Comparison of ENCODE assay signal across 8 mouse cellular contexts in the genomic region with DNA sequence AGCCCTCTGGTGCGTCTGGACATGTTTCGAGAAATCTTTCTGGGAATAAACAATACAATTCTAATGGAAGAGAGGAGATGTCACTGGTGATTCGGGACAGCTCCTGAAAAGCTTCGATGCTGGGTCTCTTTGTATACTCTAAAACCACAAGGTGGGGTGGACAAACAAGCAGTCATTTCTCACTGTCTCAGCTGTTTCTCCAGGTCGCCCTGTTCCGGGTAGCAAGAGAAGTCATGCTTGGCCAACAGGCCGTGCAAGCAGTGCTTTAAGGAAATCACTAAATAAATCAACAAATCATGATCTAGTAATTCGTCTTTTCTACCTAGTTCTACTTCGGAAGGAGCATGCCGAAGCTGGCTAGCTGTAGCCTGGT. TPM values are rescaled to one million over a fixed set of nuclear protein-coding genes. Genes with fewer than 3 reads are reported as not detected.
DNase-seq lines count a peak whose midpoint lies in the region; ATAC-seq and TF ChIP-seq lines count a peak whose summit lies in the region.

No protein-coding gene starts in this region.

- H3K4me2 ChIP-seq in heart, embryonic 11.5 days, result peak overlapping the region; percentile 87
- peak overlapping the region; percentile 82 for H3K4me2 ChIP-seq in CH12.LX (ENCODE audit: insufficient read depth, low read depth, poor library complexity, severe bottlenecking)
- peak overlapping the region; percentile 92 for H3K4me2 ChIP-seq in forebrain, embryonic 15.5 days (replicated peaks)
- peak overlapping the region; percentile 84 for H3K4me2 ChIP-seq in liver, postnatal 0 days (ENCODE audit: low read depth, low read length)

- H3K27me3 ChIP-seq in heart, embryonic 11.5 days (ENCODE audit: control insufficient read depth, insufficient read depth, low read length), result no peaks in the 10 kb centered on the region
- no peaks in the 10 kb centered on the region for H3K27me3 ChIP-seq in CH12.LX (replicated peaks)
- no peaks in the 10 kb centered on the region for H3K27me3 ChIP-seq in forebrain, embryonic 15.5 days
- no peaks in the 10 kb centered on the region for H3K27me3 ChIP-seq in liver, postnatal 0 days (ENCODE audit: insufficient read depth, low read length)

- TF ChIP-seq POLR2A in CH12.LX (IDR thresholded peaks at IDR 0.05; ENCODE audit: low read depth, low read length), result no peak

- TF ChIP-seq RAD21 in CH12.LX (IDR thresholded peaks at IDR 0.05; ENCODE audit: low read depth, low read length), result no peak

- peak overlapping the region; percentile 90 for H3K27ac ChIP-seq in heart, embryonic 11.5 days (ENCODE audit: low read depth, low read length)
- H3K27ac ChIP-seq in CH12.LX (ENCODE audit: insufficient read depth, low read depth), result peak overlapping the region; percentile 59
- peak overlapping the region; percentile 56 for H3K27ac ChIP-seq in forebrain, embryonic 15.5 days (replicated peaks)
- peak overlapping the region; percentile 91 for H3K27ac ChIP-seq in liver, postnatal 0 days (ENCODE audit: low read depth)

- no peak for ATAC-seq in heart, embryonic 11.5 days (replicated peaks; ENCODE audit: insufficient number of reproducible peaks, low FRiP score, low TSS enrichment)
- no peak for ATAC-seq in forebrain, embryonic 15.5 days (replicated peaks)
- no peak for ATAC-seq in liver, postnatal 0 days

- 36% methylated on average over 10 of the region's 10 CpGs for WGBS in heart, embryonic 11.5 days (ENCODE audit: insufficient replicate concordance)
- WGBS in forebrain, embryonic 15.5 days, result 37% methylated on average over 10 of the region's 10 CpGs
- 27% methylated on average over 10 of the region's 10 CpGs for WGBS in liver, postnatal 0 days (ENCODE audit: insufficient replicate concordance)

- in situ Hi-C loops in CH12.LX (cut with MboI; ENCODE audit: low pct_ligation_motif_present, low pct_unique_long_range_greater_than_20kb, low sequenced_read_pairs), result no loop called here

- no peaks in the 10 kb centered on the region for H3K9me3 ChIP-seq in heart, embryonic 11.5 days (replicated peaks; ENCODE audit: control insufficient read depth, low read length)
- no peaks in the 10 kb centered on the region for H3K9me3 ChIP-seq in CH12.LX (replicated peaks; ENCODE audit: low read length)
- H3K9me3 ChIP-seq in forebrain, embryonic 15.5 days, result no peaks in the 10 kb centered on the region
- no peaks in the 10 kb centered on the region for H3K9me3 ChIP-seq in liver, postnatal 0 days (ENCODE audit: low read length)

- dilution Hi-C loops in CH12.LX (cut with MboI; ENCODE audit: extremely low pct_ligation_motif_present, extremely low pct_unique_long_range_greater_than_20kb, low sequenced_read_pairs), result no loop called here

- peaks cover 16% of the 10 kb centered on the region for H3K79me2 ChIP-seq in CH12.LX (replicated peaks; ENCODE audit: control insufficient read depth, extremely low read depth, insufficient read depth, poor library complexity, severe bottlenecking)

- H3K36me3 ChIP-seq in heart, embryonic 11.5 days (ENCODE audit: control insufficient read depth, insufficient read depth, low read length), result peaks cover 13% of the 10 kb centered on the region
- H3K36me3 ChIP-seq in CH12.LX (replicated peaks in 1 of 2; ENCODE audit: control insufficient read depth in 1 of 2, insufficient read depth in 1 of 2, low read length in 1 of 2), result peaks cover 30 to 33% of the 10 kb centered on the region in 2 experiments
- H3K36me3 ChIP-seq in forebrain, embryonic 15.5 days, result peaks cover 22% of the 10 kb centered on the region
- H3K36me3 ChIP-seq in liver, postnatal 0 days (replicated peaks; ENCODE audit: insufficient read depth, low read length), result peaks cover 27% of the 10 kb centered on the region

- H3K4me1 ChIP-seq in heart, embryonic 11.5 days (ENCODE audit: control insufficient read depth, insufficient read depth, low read length), result peaks cover 5% of the 10 kb centered on the region; the same call in 1 of the 2 replicates
- peaks cover 10 to 44% of the 10 kb centered on the region in 2 experiments for H3K4me1 ChIP-seq in CH12.LX (ENCODE audit: control insufficient read depth in 1 of 2, insufficient read depth in 2 of 2)
- peaks cover 19% of the 10 kb centered on the region for H3K4me1 ChIP-seq in forebrain, embryonic 15.5 days
- H3K4me1 ChIP-seq in liver, postnatal 0 days (ENCODE audit: insufficient read depth), result peaks cover 24% of the 10 kb centered on the region

- no peak for TF ChIP-seq EP300 in CH12.LX (IDR thresholded peaks at IDR 0.05; ENCODE audit: low read length)
- no peak for TF ChIP-seq EP300 in liver, postnatal 0 days (IDR thresholded peaks at IDR 0.05; ENCODE audit: low read depth)

- H3K9ac ChIP-seq in heart, embryonic 11.5 days (ENCODE audit: low read depth, low read length), result peak overlapping the region; percentile 88
- H3K9ac ChIP-seq in CH12.LX (ENCODE audit: insufficient read depth, low read depth), result peak overlapping the region; percentile 70
- peak overlapping the region; percentile 32 for H3K9ac ChIP-seq in forebrain, embryonic 15.5 days (replicated peaks)
- H3K9ac ChIP-seq in liver, postnatal 0 days (replicated peaks), result peak overlapping the region; percentile 41

- TF ChIP-seq CTCF in CH12.LX (conservative IDR thresholded peaks at IDR 0.05 in 1 of 2, IDR thresholded peaks at IDR 0.05 in 1 of 2; ENCODE audit: low read depth in 2 of 2, low read length in 2 of 2), result no peak
- TF ChIP-seq CTCF in liver, postnatal 0 days (IDR thresholded peaks at IDR 0.05; ENCODE audit: low read depth), result no peak

- no peak for DNase-seq in heart, adult 11 months
- DNase-seq in CH12.LX (ENCODE audit: extremely low read depth), result no peak
- DNase-seq in liver, postnatal 0 days, result peak; percentile 38
- no peak for DNase-seq in ovary, adult 18-20 months (ENCODE audit: low spot score)
- DNase-seq in right cerebral cortex, adult 18-20 months, result no peak
- no peak for DNase-seq in c-Kit-positive CD71-positive TER-119-positive erythroid progenitor cells, embryonic 14.5 days (ENCODE audit: low spot score)

- peak overlapping the region; percentile 78 for H3K4me3 ChIP-seq in heart, embryonic 11.5 days (ENCODE audit: low read depth, low read length)
- H3K4me3 ChIP-seq in CH12.LX (replicated peaks in 1 of 3; ENCODE audit: low read depth in 2 of 3, low read length in 2 of 3, poor library complexity in 1 of 3), result peak overlapping the region; percentile 36 to 91 (median 49)
- H3K4me3 ChIP-seq in forebrain, embryonic 15.5 days, result peak overlapping the region; percentile 58
- peak overlapping the region; percentile 70 for H3K4me3 ChIP-seq in liver, postnatal 0 days (ENCODE audit: low read depth, low read length)

TF ChIP-seq in CH12.LX, 34 proteins besides CTCF, POLR2A, EP300 and RAD21 (continues in another document):
- TF ChIP-seq ZKSCAN1 (IDR thresholded peaks at IDR 0.05; ENCODE audit: borderline replicate concordance, low read depth, low read length) (no peak), CHD2 (IDR thresholded peaks at IDR 0.05; ENCODE audit: low read length) (no peak), UBTF (IDR thresholded peaks at IDR 0.05; ENCODE audit: low read depth, low read length) (no peak), HCFC1 (IDR thresholded peaks at IDR 0.05; ENCODE audit: low read depth, low read length) (no peak), MAZ (IDR thresholded peaks at IDR 0.05; ENCODE audit: low read depth, low read length) (0 out of 2 replicates have a peak, but pooled peaks have one; percentile 21), NELFE (IDR thresholded peaks at IDR 0.05; ENCODE audit: low read depth, low read length) (no peak), ELF1 (IDR thresholded peaks at IDR 0.05; ENCODE audit: low read depth, low read length) (peak; percentile 36; the same call in 1 of the 2 replicates), SIN3A (IDR thresholded peaks at IDR 0.05; ENCODE audit: low read length) (no peak; the same call in 1 of the 2 replicates)

RNA-seq across cellular contexts. Expression of a gene that starts 0.4 kb away (rescaled TPM):
- 64.3 and 72.5 TPM in 2 replicates for polyA plus RNA-seq in heart, embryonic 11.5 days (2014; fragmentation: Nextera tagmentation; extraction: Ambion mirVana)
- total RNA-seq in CH12.LX (2012; rRNA removed) (131 and 158 TPM in 2 replicates), CH12.LX (2014; rRNA removed) (119 and 133 TPM in 2 replicates)
- polyA plus RNA-seq in CH12.LX (2012; ENCODE audit: insufficient read length, low read depth), result 73.0 and 82.3 TPM in 2 replicates
- 85.1 and 88.7 TPM in 2 replicates for polyA plus RNA-seq in forebrain, embryonic 15.5 days (2015; fragmentation: Nextera tagmentation; extraction: Ambion mirVana)
- polyA plus RNA-seq in liver, postnatal 0 days (2015; fragmentation: Nextera tagmentation; extraction: Ambion mirVana), result 33.3 and 43.4 TPM in 2 replicates

RNA-seq across cellular contexts. Expression of a gene that starts 10.7 kb away (rescaled TPM):
- polyA plus RNA-seq in heart, embryonic 11.5 days (2014; fragmentation: Nextera tagmentation; extraction: Ambion mirVana), result not detected in 2 replicates
- not detected in 2 replicates for total RNA-seq in CH12.LX (2012; rRNA removed)
- total RNA-seq in CH12.LX (2014; rRNA removed), result not detected in 2 replicates
- not detected in 2 replicates for polyA plus RNA-seq in CH12.LX (2012; ENCODE audit: insufficient read length, low read depth)
- polyA plus RNA-seq in forebrain, embryonic 15.5 days (2015; fragmentation: Nextera tagmentation; extraction: Ambion mirVana), result 3.7 and 4.5 TPM in 2 replicates
- not detected in 2 replicates for polyA plus RNA-seq in liver, postnatal 0 days (2015; fragmentation: Nextera tagmentation; extraction: Ambion mirVana)

RNA-seq across cellular contexts. Expression of a gene that starts 31.2 kb away (rescaled TPM):
- polyA plus RNA-seq in heart, embryonic 11.5 days (2014; fragmentation: Nextera tagmentation; extraction: Ambion mirVana), result 1.2 and 1.3 TPM in 2 replicates
- total RNA-seq in CH12.LX (2012; rRNA removed) (0.17 TPM in 1 of 2 replicates, not detected in the other), CH12.LX (2014; rRNA removed) (0.14 TPM in 1 of 2 replicates, not detected in the other)
- 0.15 TPM in 1 of 2 replicates, not detected in the other for polyA plus RNA-seq in CH12.LX (2012; ENCODE audit: insufficient read length, low read depth)
- 0.22 and 0.23 TPM in 2 replicates for polyA plus RNA-seq in forebrain, embryonic 15.5 days (2015; fragmentation: Nextera tagmentation; extraction: Ambion mirVana)
- 1.6 and 2.2 TPM in 2 replicates for polyA plus RNA-seq in liver, postnatal 0 days (2015; fragmentation: Nextera tagmentation; extraction: Ambion mirVana)

RNA-seq across cellular contexts. Expression of a gene that starts 38.5 kb away (rescaled TPM):
- 5.8 and 6.7 TPM in 2 replicates for polyA plus RNA-seq in heart, embryonic 11.5 days (2014; fragmentation: Nextera tagmentation; extraction: Ambion mirVana)
- total RNA-seq in CH12.LX (2012; rRNA removed) (2.2 and 2.6 TPM in 2 replicates), CH12.LX (2014; rRNA removed) (0.89 and 1.1 TPM in 2 replicates)
- 3.0 TPM in 2 replicates for polyA plus RNA-seq in CH12.LX (2012; ENCODE audit: insufficient read length, low read depth)
- polyA plus RNA-seq in forebrain, embryonic 15.5 days (2015; fragmentation: Nextera tagmentation; extraction: Ambion mirVana), result 1.6 and 2.2 TPM in 2 replicates
- 6.3 and 7.4 TPM in 2 replicates for polyA plus RNA-seq in liver, postnatal 0 days (2015; fragmentation: Nextera tagmentation; extraction: Ambion mirVana)

RNA-seq across cellular contexts. Expression of a gene that starts 52.7 kb away (rescaled TPM):
- 24.1 and 32.7 TPM in 2 replicates for polyA plus RNA-seq in heart, embryonic 11.5 days (2014; fragmentation: Nextera tagmentation; extraction: Ambion mirVana)
- total RNA-seq in CH12.LX (2012; rRNA removed) (24.7 and 26.3 TPM in 2 replicates), CH12.LX (2014; rRNA removed) (25.1 and 28.0 TPM in 2 replicates)
- polyA plus RNA-seq in CH12.LX (2012; ENCODE audit: insufficient read length, low read depth), result 33.2 and 34.6 TPM in 2 replicates
- polyA plus RNA-seq in forebrain, embryonic 15.5 days (2015; fragmentation: Nextera tagmentation; extraction: Ambion mirVana), result 35.7 and 35.9 TPM in 2 replicates
- polyA plus RNA-seq in liver, postnatal 0 days (2015; fragmentation: Nextera tagmentation; extraction: Ambion mirVana), result 11.5 and 11.8 TPM in 2 replicates

Comparison
In these comparisons a context has a peak if more than half of its experiments do, and no peak if none do; other contexts are left out.
1. H3K9ac ChIP-seq: peak in every context shown above with its lines; median percentile 88 in heart, embryonic 11.5 days; 70 in CH12.LX; 41 in liver, postnatal 0 days; 32 in forebrain, embryonic 15.5 days.